Mouse (Mus musculus) granulocyte monocyte progenitor cell, adult 5-6 weeks (primary cell): Measurements from ENCODE around the gene Ptafr. TPM values are rescaled to one million over a fixed set of nuclear protein-coding genes. Genes with fewer than 3 reads are reported as not detected.

ENCODE experiments used
- ATAC-seq: replicated peaks from 2 replicates; pipeline ENCODE4 v1.8.0; 2016; ENCODE audit warnings: mild to moderate bottlenecking, moderate TSS enrichment, inconsistent platforms; ENCODE audit not compliant: poor library complexity, severe bottlenecking
- total RNA-seq, 2 experiments: library from RNA; stranded (forward) in 1 of 2; stranded (reverse) in 1 of 2; fragments of 200-712, 200-1000 nt in 1 of 2; fragments of >200 nt in 1 of 2; fragmentation: Nextera tagmentation in 1 of 2; gene quantifications; 2 replicates each; pipeline ENCODE4 v1.2.3; 2014 to 2017

Ptafr gene
- total RNA-seq, 2 experiments from 2014 or later = 1.4 to 2.4 TPM

GRCm38 (mm10) chr4:132554653-132555052 is 9.2 kb upstream of the Ptafr start:
- ATAC-seq = peak; percentile 21; the same call in 1 of the 2 replicates

- ATAC-seq = peak; percentile 64
These were observed 8.3 kb upstream of the Ptafr start for GRCm38 (mm10) chr4:132555550-132555949.

GRCm38 (mm10) chr4:132563261-132563660 is 606 bp upstream of the Ptafr start:
- peak; percentile 29 for ATAC-seq

GRCm38 (mm10) chr4:132565089-132565747 is 1.4 kb downstream of the Ptafr start:
- no peak for ATAC-seq

- peak; percentile 33 for ATAC-seq
These were observed 3.5 kb downstream of the Ptafr start for GRCm38 (mm10) chr4:132567361-132567779.

- ATAC-seq = no peak
These were observed 5.2 kb downstream of the Ptafr start for GRCm38 (mm10) chr4:132569115-132569514.

GRCm38 (mm10) chr4:132571190-132571589 is 7.3 kb downstream of the Ptafr start:
- ATAC-seq = no peak

GRCm38 (mm10) chr4:132573327-132573726 is 9.5 kb downstream of the Ptafr start:
- ATAC-seq = peak; percentile 48

- ATAC-seq = no peak
These were observed 11.0 kb downstream of the Ptafr start for GRCm38 (mm10) chr4:132574809-132575347.

- ATAC-seq = no peak
These were observed 19.9 kb downstream of the Ptafr start for GRCm38 (mm10) chr4:132583781-132584180.

- ATAC-seq = no peak
These were observed 21.1 kb downstream of the Ptafr start for GRCm38 (mm10) chr4:132584975-132585374.

- no peak for ATAC-seq
These were observed 22.4 kb downstream of the Ptafr start for GRCm38 (mm10) chr4:132586282-132586681.

GRCm38 (mm10) chr4:132588512-132588911 is 24.6 kb downstream of the Ptafr start:
- peak; percentile 69 for ATAC-seq

- 0 out of 2 replicates have a peak, but pooled peaks have one; percentile 18 for ATAC-seq
These were observed 26.8 kb downstream of the Ptafr start for GRCm38 (mm10) chr4:132590642-132591041.

- ATAC-seq = peak; percentile 68
These were observed 29.1 kb downstream of the Ptafr start for GRCm38 (mm10) chr4:132592958-132593357.

- ATAC-seq = no peak
These were observed 30.3 kb downstream of the Ptafr start for GRCm38 (mm10) chr4:132594191-132594590.

- ATAC-seq = no peak
These were observed 35.0 kb downstream of the Ptafr start for GRCm38 (mm10) chr4:132598861-132599260.

- ATAC-seq = no peak
These were observed 35.9 kb downstream of the Ptafr start for GRCm38 (mm10) chr4:132599764-132600163.

- no peak for ATAC-seq
These were observed 36.6 kb downstream of the Ptafr start for GRCm38 (mm10) chr4:132600465-132600864.

- ATAC-seq = peak; percentile 52
These were observed 37.4 kb downstream of the Ptafr start for GRCm38 (mm10) chr4:132601242-132601641.

- no peak for ATAC-seq
These were observed 39.6 kb downstream of the Ptafr start for GRCm38 (mm10) chr4:132603468-132603867.

- peak; percentile 87 for ATAC-seq
These were observed 41.9 kb downstream of the Ptafr start for GRCm38 (mm10) chr4:132605816-132606215.
